Mouse (Mus musculus) liver, embryonic 13.5 days (tissue): ENCODE results near the gene Olfr796. TPM values are rescaled to one million over a fixed set of nuclear protein-coding genes. Genes with fewer than 3 reads are reported as not detected.

ENCODE experiments used
- ATAC-seq: fragments of 200-750 bp; cut with Nextera tagmentation; 2 replicates; pipeline ENCODE4 v1.8.0; 2017; ENCODE audit warnings: low read depth, mild to moderate bottlenecking, moderate number of reproducible peaks, moderate library complexity
- DNase-seq: peaks from one replicate; pipeline ENCODE4 v3.0.0; 2022
- H3K27ac ChIP-seq: fragments of 300-500 bp; sonication (generic); 2 replicates; pipeline ENCODE4 v1.5.1; 2015; ENCODE audit warnings: moderate library complexity, mild to moderate bottlenecking, inconsistent platforms
- H3K27me3 ChIP-seq: fragments of 300-500 bp; sonication (generic); 2 replicates; pipeline ENCODE4 v1.6.1; 2015; ENCODE audit warnings: mild to moderate bottlenecking, inconsistent platforms
- H3K36me3 ChIP-seq: fragments of 300-500 bp; sonication (generic); 2 replicates; pipeline ENCODE4 v1.6.1; 2015; ENCODE audit warnings: mild to moderate bottlenecking, inconsistent platforms
- H3K4me1 ChIP-seq: fragments of 300-500 bp; sonication (generic); replicated peaks from 2 replicates; pipeline ENCODE4 v1.6.1; 2015; ENCODE audit warnings: inconsistent platforms
- H3K4me2 ChIP-seq: fragments of 300-500 bp; sonication (generic); 2 replicates; pipeline ENCODE4 v1.6.1; 2015; ENCODE audit warnings: inconsistent platforms, mild to moderate bottlenecking, moderate library complexity
- H3K4me3 ChIP-seq: fragments of 300-500 bp; sonication (generic); replicated peaks from 2 replicates; pipeline ENCODE4 v1.5.1; 2015; ENCODE audit warnings: mild to moderate bottlenecking, inconsistent platforms
- H3K9ac ChIP-seq: fragments of 300-500 bp; sonication (generic); 2 replicates; pipeline ENCODE4 v1.6.1; 2015; ENCODE audit warnings: mild to moderate bottlenecking, inconsistent platforms
- H3K9me3 ChIP-seq: fragments of 300-500 bp; sonication (generic); replicated peaks from 2 replicates; pipeline ENCODE4 v1.6.1; 2016; ENCODE audit warnings: inconsistent platforms
- WGBS: fragments of 180-500 bp; shearing (Covaris S2); methylation state at CpG from one replicate; pipeline ENCODE4 v1.1.7; 2015; ENCODE audit not compliant: insufficient replicate concordance; 5-methylcytosine and 5-hydroxymethylcytosine counted together
- microRNA-seq: library from miRNA; unstranded; fragments of <30 nt; microRNA quantifications from one replicate; pipeline ENCODE4, GENCODE M21; 2016
- polyA plus RNA-seq: library from polyadenylated mRNA; unstranded; fragments of >200 nt; fragmentation: Nextera tagmentation; extraction: Ambion mirVana; gene quantifications from 2 replicates; pipeline ENCODE4 v1.2.1, GENCODE M21; 2015

The Olfr796 gene
- polyA plus RNA-seq, result not detected in 2 replicates

DNA sequence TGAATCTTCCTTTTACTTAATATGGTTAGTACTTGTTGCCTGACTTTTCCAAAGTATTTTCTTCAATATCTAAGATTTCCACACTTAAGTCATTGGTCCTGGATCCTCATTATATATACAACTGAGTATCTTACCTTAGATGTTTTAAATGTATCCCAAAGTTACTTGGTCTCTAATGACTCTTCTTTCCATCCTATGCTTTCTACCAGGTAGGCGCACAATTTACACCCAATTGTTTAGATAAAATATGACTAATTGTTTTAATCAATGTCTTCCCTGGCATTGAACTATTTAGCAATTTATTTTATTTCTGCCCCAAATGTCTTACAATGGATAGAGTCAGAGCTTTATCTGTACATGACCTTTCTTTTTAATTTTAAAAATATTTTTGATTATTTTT, at the start of gene Olfr796:
Gene Olfr796, minus strand, starts transcription at position 101 of the 400 bp plus-strand sequence.
- no peaks in the 10 kb centered on the region for H3K4me1 ChIP-seq
- no peaks in the 10 kb centered on the region for H3K27me3 ChIP-seq
- H3K4me3 ChIP-seq, result no peak within 1 kb of the TSS
- no peak within 1 kb of the TSS for H3K9ac ChIP-seq
- H3K36me3 ChIP-seq, result no peaks in the 10 kb centered on the region
- 67% methylated on average over 1 of the region's 1 CpGs for WGBS
- no peak within 1 kb of the TSS for H3K27ac ChIP-seq
- no peaks in the 10 kb centered on the region; the same call in 1 of the 2 replicates for H3K9me3 ChIP-seq
- DNase-seq (no peak), ATAC-seq (no peak)
- H3K4me2 ChIP-seq, result no peak within 1 kb of the TSS

DNA sequence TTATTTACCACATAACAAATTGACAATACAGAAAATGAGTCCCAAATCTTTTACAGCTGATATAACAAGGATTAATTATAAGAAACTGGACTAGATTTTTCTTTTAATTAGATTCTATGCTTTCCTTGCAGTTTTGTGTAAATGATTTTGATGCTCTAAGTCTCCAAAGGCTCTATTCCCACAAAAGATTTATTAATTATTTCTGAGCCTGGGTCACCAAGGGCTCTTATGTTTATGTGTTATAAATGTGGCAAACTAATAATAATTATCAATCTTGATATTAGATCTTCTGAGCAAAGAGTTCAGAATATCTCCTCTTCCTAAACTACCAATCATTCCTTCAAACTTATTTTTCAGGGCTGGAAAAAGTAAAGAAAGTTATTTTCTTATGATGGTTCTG, 45.0 kb upstream of the Olfr796 start, which contains the start of gene Olfr800:
Gene Olfr800, plus strand, starts transcription at position 301 of the 400 bp plus-strand sequence.
- ATAC-seq (no peak), DNase-seq (no peak)
- H3K27ac ChIP-seq, result no peak within 1 kb of the TSS
- H3K4me3 ChIP-seq, result no peak within 1 kb of the TSS
- no peak within 1 kb of the TSS for H3K9ac ChIP-seq
- no peaks in the 10 kb centered on the region for H3K27me3 ChIP-seq
- no peaks in the 10 kb centered on the region for H3K4me1 ChIP-seq
- no peaks in the 10 kb centered on the region for H3K9me3 ChIP-seq
- H3K36me3 ChIP-seq, result no peaks in the 10 kb centered on the region
- H3K4me2 ChIP-seq, result no peak within 1 kb of the TSS

DNA sequence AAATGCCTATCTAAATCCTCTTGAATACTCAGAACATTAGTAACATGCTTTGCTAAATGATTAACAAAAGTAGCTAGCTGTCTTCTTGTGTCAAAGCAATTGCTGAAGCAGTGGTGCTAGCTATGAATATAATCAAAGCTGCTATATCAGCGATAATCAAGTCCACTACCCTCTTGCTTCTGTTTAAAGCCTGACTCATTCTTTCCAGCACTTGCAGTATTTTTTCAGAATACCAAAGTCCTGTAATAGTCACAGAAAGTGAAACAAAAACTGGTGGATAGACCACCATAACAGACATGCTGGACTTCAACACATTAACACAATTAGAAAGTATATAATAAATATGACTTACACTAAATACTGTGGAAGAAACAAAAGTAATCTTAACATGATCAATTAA, 39.4 kb upstream of the Olfr796 start:
- Histone ChIP-seq H3K36me3 (no peaks in the 10 kb centered on the region), H3K4me2 (no peak overlapping the region), H3K27me3 (no peaks in the 10 kb centered on the region), H3K27ac (no peak overlapping the region), H3K4me3 (no peak overlapping the region), H3K4me1 (no peaks in the 10 kb centered on the region), H3K9me3 (no peaks in the 10 kb centered on the region), H3K9ac (no peak overlapping the region)
- ATAC-seq, result no peak
- WGBS, result 65% methylated on average over 1 of the region's 1 CpGs
- no peak for DNase-seq

DNA sequence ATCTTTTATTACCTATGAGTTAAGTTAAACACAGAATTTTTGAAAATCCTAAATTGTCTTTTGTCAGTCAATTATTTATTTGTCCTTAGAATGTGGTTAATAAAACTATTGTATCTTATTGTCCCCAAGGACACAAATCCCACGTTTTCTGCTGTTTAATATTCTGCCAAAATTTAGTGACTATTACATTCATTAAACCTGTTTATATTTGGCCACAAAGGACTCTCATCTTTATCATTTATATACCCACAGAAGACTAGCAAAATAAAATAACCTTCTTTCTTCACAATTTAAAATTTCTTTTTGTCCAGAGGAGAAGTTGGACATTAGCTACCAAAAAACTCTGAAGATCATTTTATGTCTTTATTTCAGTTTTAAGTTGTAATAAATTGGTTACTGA, 24.8 kb upstream of the Olfr796 start, which contains the start of gene Olfr799:
Gene Olfr799, plus strand, starts transcription at position 301 of the 400 bp plus-strand sequence.
- H3K4me2 ChIP-seq, result no peak within 1 kb of the TSS
- H3K27me3 ChIP-seq, result no peaks in the 10 kb centered on the region
- ATAC-seq, result no peak
- no peaks in the 10 kb centered on the region for H3K4me1 ChIP-seq
- no peak within 1 kb of the TSS for H3K27ac ChIP-seq
- H3K9me3 ChIP-seq, result no peaks in the 10 kb centered on the region
- 14% methylated on average over 1 of the region's 1 CpGs for WGBS
- H3K36me3 ChIP-seq, result no peaks in the 10 kb centered on the region
- DNase-seq, result no peak
- H3K9ac ChIP-seq, result no peak within 1 kb of the TSS
- H3K4me3 ChIP-seq, result no peak within 1 kb of the TSS

DNA sequence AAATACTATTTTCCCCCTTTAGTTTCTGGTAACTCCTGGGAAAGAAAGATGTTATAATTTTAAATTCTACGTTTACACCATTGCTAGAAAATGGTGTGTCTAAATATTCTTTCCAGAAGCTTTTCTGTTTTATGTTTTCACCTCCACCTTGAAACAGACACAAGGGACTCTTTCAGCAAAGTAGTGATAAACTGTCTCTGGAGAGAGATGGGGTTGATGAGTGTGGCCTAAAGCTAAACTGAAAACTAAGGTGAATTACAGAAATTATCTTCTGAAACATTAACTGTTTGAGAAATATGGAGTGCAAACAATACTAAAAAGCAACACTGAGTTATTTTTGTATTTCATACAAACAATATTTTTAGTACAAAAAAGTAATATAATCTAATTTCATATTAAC, 15.5 kb upstream of the Olfr796 start, which contains the start of gene Olfr798:
Gene Olfr798, minus strand, starts transcription at position 101 of the 400 bp plus-strand sequence.
- 54% methylated on average over 1 of the region's 1 CpGs for WGBS
- Histone ChIP-seq H3K4me3 (no peak within 1 kb of the TSS), H3K27ac (no peak within 1 kb of the TSS), H3K27me3 (no peaks in the 10 kb centered on the region), H3K4me1 (no peaks in the 10 kb centered on the region), H3K4me2 (no peak within 1 kb of the TSS), H3K9ac (no peak within 1 kb of the TSS), H3K36me3 (no peaks in the 10 kb centered on the region), H3K9me3 (no peaks in the 10 kb centered on the region)
- DNase-seq, result no peak
- no peak for ATAC-seq

DNA sequence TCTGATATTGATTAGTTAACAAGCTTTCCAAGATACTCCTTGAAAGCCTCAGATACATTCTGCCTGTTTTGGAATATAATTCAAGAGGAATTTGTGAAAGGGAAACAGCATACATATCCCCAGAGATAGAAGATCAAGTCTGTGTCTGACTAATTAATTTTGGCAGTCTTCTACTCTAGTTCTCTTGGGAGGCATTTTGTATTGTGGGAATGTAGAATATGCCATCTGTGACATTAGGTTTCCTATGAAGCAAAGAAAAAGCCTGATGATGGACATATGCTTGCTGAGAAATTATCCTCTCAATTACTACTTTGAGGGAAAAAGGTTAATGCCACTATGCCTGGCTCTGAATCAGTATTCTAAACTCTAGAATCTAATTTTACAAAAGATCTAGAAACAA, 10.9 kb upstream of the Olfr796 start:
- Histone ChIP-seq H3K9me3 (no peaks in the 10 kb centered on the region), H3K4me3 (no peak overlapping the region), H3K4me2 (no peak overlapping the region), H3K36me3 (no peaks in the 10 kb centered on the region), H3K9ac (no peak overlapping the region), H3K27ac (no peak overlapping the region), H3K4me1 (no peaks in the 10 kb centered on the region), H3K27me3 (no peaks in the 10 kb centered on the region)
- no peak for DNase-seq
- ATAC-seq, result no peak

DNA sequence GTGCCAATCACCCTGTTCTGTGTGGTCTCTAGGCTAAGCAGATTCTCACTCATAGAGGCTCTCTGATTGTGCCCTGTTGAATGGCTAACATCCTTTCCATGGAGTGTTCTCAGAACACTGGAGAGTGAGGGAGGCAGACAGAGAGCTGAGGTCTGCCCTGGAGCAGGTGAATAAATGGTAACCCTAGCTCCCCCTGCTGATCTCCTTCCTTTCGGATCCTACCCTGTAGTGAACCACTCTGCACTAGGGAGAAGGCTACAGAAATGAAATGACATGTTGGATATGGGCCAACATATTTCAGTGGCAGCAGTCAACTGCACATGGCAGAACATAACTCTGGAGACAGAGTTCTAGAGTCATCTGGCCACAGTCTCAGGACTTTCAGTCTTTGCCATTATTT, 9.4 kb upstream of the Olfr796 start:
- Histone ChIP-seq H3K27me3 (no peaks in the 10 kb centered on the region), H3K9me3 (no peaks in the 10 kb centered on the region), H3K9ac (no peak overlapping the region), H3K36me3 (no peaks in the 10 kb centered on the region), H3K4me1 (no peaks in the 10 kb centered on the region), H3K4me3 (no peak overlapping the region), H3K4me2 (no peak overlapping the region), H3K27ac (no peak overlapping the region)
- 12% methylated on average over 1 of the region's 1 CpGs for WGBS
- DNase-seq, result no peak
- no peak for ATAC-seq

DNA sequence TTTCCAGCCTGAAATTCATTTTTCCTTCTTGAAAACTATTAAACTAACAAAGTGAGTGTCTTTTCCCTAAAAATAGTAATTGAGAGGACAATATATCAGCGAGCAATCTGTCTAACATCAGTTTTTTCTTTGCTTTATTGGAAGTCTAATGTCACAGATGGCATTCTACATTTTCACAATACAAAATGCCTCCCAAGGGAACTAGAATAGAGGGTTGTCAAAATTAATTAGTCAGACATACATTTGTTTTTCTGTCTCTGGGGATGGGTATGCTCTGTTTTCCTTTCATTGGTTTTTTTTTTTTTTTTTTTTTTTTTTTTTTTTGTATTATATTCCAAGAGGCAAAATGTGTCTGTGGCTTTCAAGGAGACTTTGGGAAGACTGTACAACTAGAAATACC, 35.3 kb downstream of the Olfr796 start:
- Histone ChIP-seq H3K4me3 (no peak overlapping the region), H3K9me3 (no peaks in the 10 kb centered on the region), H3K4me2 (no peak overlapping the region), H3K4me1 (no peaks in the 10 kb centered on the region), H3K27ac (no peak overlapping the region), H3K36me3 (no peaks in the 10 kb centered on the region), H3K27me3 (no peaks in the 10 kb centered on the region), H3K9ac (no peak overlapping the region)
- DNase-seq, result no peak
- ATAC-seq, result no peak
- WGBS, result 52% methylated on average over 1 of the region's 1 CpGs

DNA sequence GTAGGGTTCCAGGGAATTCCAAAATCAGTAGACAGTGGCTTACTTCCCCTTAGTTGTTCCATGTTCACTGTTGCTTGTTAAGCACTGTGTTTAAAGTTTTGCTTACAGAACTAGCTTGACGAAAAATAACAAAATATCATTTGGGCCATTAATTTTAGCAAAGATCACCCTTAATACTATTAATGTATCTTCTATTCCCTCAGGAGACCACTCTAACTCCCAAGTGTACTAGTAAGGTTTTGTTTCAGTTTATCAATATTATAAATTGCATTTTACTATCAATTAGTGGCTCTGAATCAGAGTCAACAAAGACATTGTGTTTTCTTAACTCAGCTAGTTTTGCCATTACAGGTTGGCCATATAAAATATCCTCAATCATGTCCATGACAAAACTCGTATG, 45.0 kb downstream of the Olfr796 start, which contains the start of gene Olfr794:
Gene Olfr794, plus strand, starts transcription at position 301 of the 400 bp plus-strand sequence.
- ATAC-seq (no peak), DNase-seq (no peak)
- no peaks in the 10 kb centered on the region for H3K27me3 ChIP-seq
- WGBS, result 44% methylated on average over 2 of the region's 2 CpGs
- no peak within 1 kb of the TSS for H3K4me3 ChIP-seq
- H3K4me2 ChIP-seq, result no peak within 1 kb of the TSS
- H3K27ac ChIP-seq, result no peak within 1 kb of the TSS
- H3K9me3 ChIP-seq, result no peaks in the 10 kb centered on the region
- H3K9ac ChIP-seq, result no peak within 1 kb of the TSS
- no peaks in the 10 kb centered on the region for H3K36me3 ChIP-seq
- H3K4me1 ChIP-seq, result no peaks in the 10 kb centered on the region

Small RNA genes lying within 50 kb of the gene (microRNA-seq; reads per million reads assigned to microRNA genes)
- gene Gm23252, result not detected

Other genes with a start within 250 kb of the Olfr796 start
- gene Olfr784, start 228.5 kb downstream of the Olfr796 start, polyA plus RNA-seq, result 0.03 TPM in 1 of 2 replicates, not detected in the other
- not detected in 2 replicates for gene Olfr785, start 207.1 kb downstream of the Olfr796 start, polyA plus RNA-seq
- gene Olfr786, start 185.3 kb downstream of the Olfr796 start, polyA plus RNA-seq, result not detected in 2 replicates
- gene Olfr787, start 150.7 kb downstream of the Olfr796 start, polyA plus RNA-seq, result not detected in 2 replicates
- not detected in 2 replicates for gene Olfr788, start 141.6 kb downstream of the Olfr796 start, polyA plus RNA-seq
- gene Olfr789, start 127.8 kb downstream of the Olfr796 start, polyA plus RNA-seq, result not detected in 2 replicates
- not detected in 2 replicates for gene Olfr790, start 114.1 kb downstream of the Olfr796 start, polyA plus RNA-seq
- gene Olfr791, start 90.8 kb downstream of the Olfr796 start, polyA plus RNA-seq, result not detected in 2 replicates
- not detected in 2 replicates for gene Olfr792, start 73.4 kb downstream of the Olfr796 start, polyA plus RNA-seq
- not detected in 2 replicates for gene Olfr794, start 44.9 kb downstream of the Olfr796 start, polyA plus RNA-seq
- gene Olfr798, start 15.4 kb upstream of the Olfr796 start, polyA plus RNA-seq, result not detected in 2 replicates
- gene Olfr799, start 24.9 kb upstream of the Olfr796 start, polyA plus RNA-seq, result not detected in 2 replicates
- not detected in 2 replicates for gene Olfr800, start 45.1 kb upstream of the Olfr796 start, polyA plus RNA-seq
- gene Olfr801, start 61.3 kb upstream of the Olfr796 start, polyA plus RNA-seq, result not detected in 2 replicates
- gene Olfr802, start 75.6 kb upstream of the Olfr796 start, polyA plus RNA-seq, result not detected in 2 replicates
- not detected in 2 replicates for gene Olfr803, start 81.7 kb upstream of the Olfr796 start, polyA plus RNA-seq
- not detected in 2 replicates for gene Olfr804, start 90.6 kb upstream of the Olfr796 start, polyA plus RNA-seq
- not detected in 2 replicates for gene Olfr805, start 116.8 kb upstream of the Olfr796 start, polyA plus RNA-seq
- gene Olfr806, start 129.4 kb upstream of the Olfr796 start, polyA plus RNA-seq, result not detected in 2 replicates
- not detected in 2 replicates for gene Olfr807, start 145.2 kb upstream of the Olfr796 start, polyA plus RNA-seq
- gene Olfr808, start 152.9 kb upstream of the Olfr796 start, polyA plus RNA-seq, result not detected in 2 replicates
- not detected in 2 replicates for gene Olfr809, start 162.1 kb upstream of the Olfr796 start, polyA plus RNA-seq
- not detected in 2 replicates for gene Olfr810, start 182.3 kb upstream of the Olfr796 start, polyA plus RNA-seq
- not detected in 2 replicates for gene Olfr811, start 191.8 kb upstream of the Olfr796 start, polyA plus RNA-seq
- gene Olfr812, start 233.5 kb upstream of the Olfr796 start, polyA plus RNA-seq, result not detected in 2 replicates
- not detected in 2 replicates for gene Olfr813, start 242.8 kb upstream of the Olfr796 start, polyA plus RNA-seq